Mouse (Mus musculus): ENCODE results near the gene Fbxl13.
A peak's percentile ranks its signal among the peaks of the same experiment; 100 is the strongest.

Gene Fbxl13

GRCm38 (mm10) chr5:21574386-21575209, 70.8 kb downstream of the Fbxl13 start:
- DNase-seq (ENCODE audit: low spot score), result no peak

DNA sequence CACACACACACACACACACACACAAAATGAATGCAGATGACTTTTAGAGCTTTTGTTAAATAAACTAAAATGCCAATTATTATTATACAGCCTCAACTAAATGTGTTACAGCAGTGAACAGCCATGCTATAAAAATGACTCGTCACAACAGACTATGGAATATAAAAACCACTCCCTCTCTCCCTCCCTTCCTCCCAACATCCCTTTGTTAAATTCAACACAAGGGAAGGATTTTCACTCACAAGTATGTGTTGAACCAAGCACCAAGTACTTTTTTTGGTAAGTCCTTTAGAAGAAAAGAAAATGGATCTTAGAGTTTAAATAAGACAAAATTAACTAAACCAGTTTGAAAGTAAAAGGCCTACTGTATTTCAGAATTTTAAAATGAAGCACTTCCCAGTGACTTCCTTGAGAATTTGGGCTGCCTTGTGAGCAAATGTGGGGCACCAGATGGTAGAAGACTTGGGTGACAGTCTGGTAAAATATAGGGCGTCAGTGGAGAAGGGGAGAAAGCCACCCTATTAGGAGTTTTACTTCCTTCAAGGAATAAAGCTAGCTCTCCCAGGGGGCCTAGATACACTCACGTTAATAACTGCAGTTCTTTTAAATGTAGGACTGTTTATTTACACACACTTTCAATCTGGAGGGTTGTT, 72.5 kb downstream of the Fbxl13 start:
- no peak for DNase-seq (ENCODE audit: low spot score)

- no peak for DNase-seq (ENCODE audit: low spot score)
Measured at GRCm38 (mm10) chr5:21567784-21568183, 77.7 kb downstream of the Fbxl13 start.

GRCm38 (mm10) chr5:21565392-21566065, 79.9 kb downstream of the Fbxl13 start:
- DNase-seq (ENCODE audit: low spot score), result no peak

DNA sequence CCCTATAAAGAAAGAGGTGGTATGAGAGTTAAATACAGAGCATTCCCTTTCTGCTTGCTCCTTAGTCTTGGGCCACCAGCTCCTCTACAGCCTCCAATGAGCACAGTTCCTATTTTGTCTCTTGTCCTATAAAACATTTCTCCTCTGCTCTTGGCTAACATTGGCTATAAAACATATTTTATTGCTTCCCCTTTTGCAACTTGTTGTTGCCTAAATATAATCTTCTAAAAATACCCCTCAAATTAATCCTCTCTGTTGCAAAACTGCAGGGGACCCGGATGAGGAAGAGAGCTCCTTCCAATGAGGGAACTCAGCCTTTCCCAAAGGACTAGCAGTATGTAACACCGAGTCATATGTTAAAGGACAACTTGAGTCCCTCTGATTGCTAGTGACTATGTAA, 81.5 kb downstream of the Fbxl13 start:
- DNase-seq (ENCODE audit: low spot score), result no peak

GRCm38 (mm10) chr5:21556502-21556901, 88.9 kb downstream of the Fbxl13 start:
- DNase-seq (ENCODE audit: low spot score), result no peak

DNA sequence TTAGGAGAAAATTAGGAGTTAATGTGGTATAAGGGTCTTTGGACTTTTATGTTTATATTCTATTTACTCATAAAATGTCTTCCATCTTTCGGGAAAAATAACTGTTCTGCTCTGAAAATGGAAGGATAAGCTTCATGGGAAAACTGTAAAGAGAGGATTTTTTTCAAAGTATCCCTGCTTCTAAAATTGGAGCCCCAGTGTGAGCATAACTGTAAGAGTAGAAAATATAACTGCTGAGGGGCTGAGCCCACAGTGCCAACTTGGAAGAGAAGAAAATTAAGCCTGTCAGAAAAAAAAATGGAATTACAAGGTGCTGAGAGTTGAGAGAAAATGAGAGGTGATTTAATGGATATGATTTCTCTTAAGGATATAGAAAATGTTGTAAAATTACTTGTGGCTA, 90.7 kb downstream of the Fbxl13 start:
- DNase-seq (ENCODE audit: low spot score), result no peak

GRCm38 (mm10) chr5:21553685-21554084, 91.7 kb downstream of the Fbxl13 start:
- DNase-seq (ENCODE audit: low spot score), result no peak

DNA sequence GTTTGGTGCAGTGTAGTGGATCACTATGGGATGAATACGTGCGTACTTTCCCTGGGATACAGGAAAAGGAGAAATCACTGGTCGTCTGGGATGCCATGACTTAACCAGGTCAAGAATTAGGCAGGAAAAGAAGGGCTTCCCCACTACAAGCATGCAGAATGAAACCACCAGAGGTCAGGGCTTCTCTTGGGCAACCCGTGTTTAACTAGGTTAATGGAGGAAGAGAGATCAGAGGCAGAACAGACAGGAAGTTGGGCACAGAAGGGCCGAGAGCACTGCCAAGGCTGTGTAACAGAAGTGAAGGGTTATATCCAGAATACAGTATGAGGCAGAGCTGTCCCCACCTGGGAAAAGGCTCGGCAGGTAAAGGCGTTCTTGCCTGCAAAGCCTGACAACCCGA, 98.4 kb downstream of the Fbxl13 start:
- no peak for DNase-seq (ENCODE audit: low spot score)

GRCm38 (mm10) chr5:21545786-21546185, 99.6 kb downstream of the Fbxl13 start:
- DNase-seq (ENCODE audit: low spot score), result no peak

DNA sequence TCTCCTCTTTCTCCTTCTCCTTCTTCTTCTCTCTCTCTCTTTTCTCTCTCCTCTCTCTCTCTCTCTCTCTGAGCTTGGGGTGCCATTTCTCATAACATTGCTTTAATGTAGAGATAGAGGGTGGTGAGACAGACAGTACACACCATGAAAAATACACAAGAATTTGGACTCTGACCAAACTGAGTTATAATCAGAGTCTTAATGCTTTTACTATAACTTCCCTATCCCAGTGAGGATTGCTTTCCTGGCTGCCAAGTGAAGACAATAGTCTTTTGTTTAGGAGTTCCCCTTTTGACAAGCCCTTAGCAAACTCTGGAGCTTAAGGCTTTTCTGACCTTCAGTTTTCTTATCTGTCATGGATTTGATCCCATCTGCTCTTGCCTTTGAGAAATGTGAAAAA, 100.2 kb downstream of the Fbxl13 start:
- DNase-seq (ENCODE audit: low spot score), result no peak

DNA sequence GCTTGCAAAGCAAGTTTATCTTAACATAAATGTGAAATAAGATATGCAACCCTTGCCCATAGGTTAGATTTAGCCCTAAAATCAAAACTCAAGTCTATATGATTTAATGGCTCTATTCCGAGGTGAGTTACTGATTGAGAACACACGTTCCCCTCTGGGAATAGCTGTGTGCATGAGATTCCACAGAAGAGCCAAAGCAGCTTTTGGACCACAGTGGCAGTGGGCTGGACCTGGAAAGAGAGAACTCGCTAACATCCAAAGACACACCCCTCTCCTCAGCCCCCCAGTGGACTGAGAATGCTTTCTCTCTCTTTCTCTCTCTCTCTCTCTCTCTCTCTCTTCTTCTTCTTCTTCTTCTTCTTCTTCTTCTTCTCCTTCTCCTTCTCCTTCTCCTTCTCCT, 100.6 kb downstream of the Fbxl13 start:
- DNase-seq (ENCODE audit: low spot score), result no peak

GRCm38 (mm10) chr5:21543409-21544201, 101.8 kb downstream of the Fbxl13 start, which contains the start of gene Lrrc17:
Gene Lrrc17 (plus strand): TSS chr5:21543559.
- DNase-seq (ENCODE audit: low spot score), result peak; percentile 53

- DNase-seq (ENCODE audit: low spot score), result no peak
Measured at GRCm38 (mm10) chr5:21542226-21542625, 103.2 kb downstream of the Fbxl13 start.

DNA sequence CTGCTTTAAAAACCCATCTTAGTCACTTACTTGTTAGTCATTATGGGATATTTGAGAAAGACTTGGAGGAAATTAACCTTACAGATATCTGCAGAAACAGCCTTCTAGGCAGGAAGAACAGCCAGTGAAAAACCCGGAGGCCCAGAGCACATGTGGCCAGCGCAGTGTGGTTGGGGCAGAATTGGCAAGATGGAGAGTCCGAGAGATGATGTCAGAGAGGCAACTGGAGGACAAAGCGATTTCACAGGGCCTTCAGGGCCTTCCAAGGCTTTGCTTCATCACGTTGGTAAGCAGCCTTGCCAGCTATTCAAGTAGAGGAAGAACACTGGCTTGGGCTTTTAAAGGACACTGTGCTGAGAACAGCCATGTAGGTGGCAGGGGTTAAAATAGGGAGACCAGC, 112.5 kb downstream of the Fbxl13 start:
- no peak for DNase-seq (ENCODE audit: low spot score)

DNA sequence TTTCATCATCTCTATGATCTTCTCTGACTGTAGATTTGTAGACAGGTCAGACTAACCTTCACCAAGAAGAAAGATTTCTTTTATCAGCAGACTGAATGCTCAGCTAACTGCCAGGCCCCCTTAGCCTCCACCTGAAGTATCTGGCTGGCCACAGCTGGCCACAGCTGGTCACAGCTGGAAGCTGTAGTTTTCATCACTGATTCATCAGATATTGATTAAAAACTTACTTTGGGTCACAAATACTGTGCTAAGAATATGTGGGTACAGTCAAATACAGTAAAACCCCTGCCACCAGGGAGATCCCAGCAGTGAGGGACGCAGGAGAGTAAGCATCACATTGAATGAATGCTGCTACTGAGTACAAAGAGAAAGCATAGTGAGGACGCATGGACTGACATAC, 113.3 kb downstream of the Fbxl13 start:
- DNase-seq (ENCODE audit: low spot score), result no peak

- DNase-seq (ENCODE audit: low spot score), result no peak
Measured at GRCm38 (mm10) chr5:21529110-21529720, 116.2 kb downstream of the Fbxl13 start.

DNA sequence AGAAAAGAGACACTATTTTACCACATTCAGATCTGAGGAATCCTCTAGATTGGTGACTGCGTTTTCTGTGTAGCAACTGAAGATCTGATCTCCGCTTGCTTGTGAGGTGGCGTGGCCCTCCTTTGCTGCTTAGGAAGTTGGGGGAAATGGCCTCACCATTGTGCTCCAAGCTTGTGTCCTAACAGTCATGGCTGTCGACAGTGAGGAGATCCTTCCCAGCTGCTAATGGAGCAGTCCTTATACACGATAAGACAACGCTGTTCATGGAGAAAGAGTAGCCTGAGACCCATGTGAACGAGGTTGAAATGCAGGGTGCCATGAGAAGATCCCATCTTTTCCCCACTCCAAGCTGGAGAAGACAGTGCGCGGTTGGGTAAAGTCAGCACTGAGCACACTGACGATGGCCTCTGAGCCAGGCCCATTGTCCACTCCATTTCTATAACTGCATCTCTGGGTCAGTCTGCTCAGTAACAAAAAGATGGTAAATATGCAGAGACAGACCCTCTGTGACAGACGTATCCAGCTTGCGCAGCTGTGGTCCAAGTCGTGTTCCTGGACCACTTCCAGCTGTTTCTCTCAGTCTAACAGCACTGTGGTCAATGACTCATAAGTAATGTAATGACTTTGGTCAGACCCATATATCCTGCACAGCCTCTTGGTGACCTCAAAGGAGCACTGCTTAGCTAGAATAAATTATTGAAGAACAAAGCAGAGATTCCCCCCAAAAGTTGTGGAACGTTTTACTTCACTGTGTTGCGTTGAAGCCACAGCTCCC, 117.2 kb downstream of the Fbxl13 start:
- DNase-seq (ENCODE audit: low spot score), result no peak

- DNase-seq (ENCODE audit: low spot score), result no peak
Measured at GRCm38 (mm10) chr5:21527488-21527911, 117.9 kb downstream of the Fbxl13 start.

DNA sequence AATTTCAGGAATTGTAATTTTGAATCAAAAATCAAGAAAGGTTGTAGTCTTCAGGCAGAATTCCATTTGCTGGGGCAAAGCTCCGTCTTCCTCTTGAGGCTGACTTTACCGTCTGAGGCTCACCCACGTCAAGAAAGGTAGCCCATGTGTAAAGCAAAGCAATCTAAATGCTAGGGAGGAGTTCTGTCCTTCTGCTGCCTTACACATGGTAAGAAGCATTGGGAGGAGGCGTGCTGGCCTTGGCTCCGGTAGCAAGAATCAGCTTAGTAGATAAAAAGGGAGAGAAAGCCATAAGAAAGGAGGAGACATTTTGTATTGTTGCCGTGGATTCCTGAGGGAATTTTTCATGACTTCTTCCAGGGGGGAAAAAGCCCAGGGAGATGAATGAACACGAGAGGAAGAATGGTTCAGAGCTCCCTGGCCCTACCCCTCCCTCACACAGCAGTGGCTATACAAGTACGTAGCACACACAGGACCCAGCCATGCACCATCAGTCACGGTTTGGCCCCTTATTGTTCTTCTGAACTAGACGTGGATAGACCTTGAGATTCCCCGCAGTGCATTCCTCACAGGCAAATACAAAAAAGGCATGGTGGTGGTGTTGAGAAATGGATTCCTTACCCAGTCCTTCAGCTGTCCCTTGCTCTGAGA, 118.5 kb downstream of the Fbxl13 start:
- DNase-seq (ENCODE audit: low spot score), result peak; percentile 4
